Mouse (Mus musculus) mouse trophoblast stem cell (cell line): ENCODE results near the gene Synj2.

Source experiments
- in situ Hi-C, 2 experiments: fragments of 300-500 bp; cut with MseI, MboI; formaldehyde crosslinking; loops; 2 replicates in 1 of 2; 3 replicates in 1 of 2; pipeline ENCODE4 v1.15.1; 2025

The Synj2 gene

DNA sequence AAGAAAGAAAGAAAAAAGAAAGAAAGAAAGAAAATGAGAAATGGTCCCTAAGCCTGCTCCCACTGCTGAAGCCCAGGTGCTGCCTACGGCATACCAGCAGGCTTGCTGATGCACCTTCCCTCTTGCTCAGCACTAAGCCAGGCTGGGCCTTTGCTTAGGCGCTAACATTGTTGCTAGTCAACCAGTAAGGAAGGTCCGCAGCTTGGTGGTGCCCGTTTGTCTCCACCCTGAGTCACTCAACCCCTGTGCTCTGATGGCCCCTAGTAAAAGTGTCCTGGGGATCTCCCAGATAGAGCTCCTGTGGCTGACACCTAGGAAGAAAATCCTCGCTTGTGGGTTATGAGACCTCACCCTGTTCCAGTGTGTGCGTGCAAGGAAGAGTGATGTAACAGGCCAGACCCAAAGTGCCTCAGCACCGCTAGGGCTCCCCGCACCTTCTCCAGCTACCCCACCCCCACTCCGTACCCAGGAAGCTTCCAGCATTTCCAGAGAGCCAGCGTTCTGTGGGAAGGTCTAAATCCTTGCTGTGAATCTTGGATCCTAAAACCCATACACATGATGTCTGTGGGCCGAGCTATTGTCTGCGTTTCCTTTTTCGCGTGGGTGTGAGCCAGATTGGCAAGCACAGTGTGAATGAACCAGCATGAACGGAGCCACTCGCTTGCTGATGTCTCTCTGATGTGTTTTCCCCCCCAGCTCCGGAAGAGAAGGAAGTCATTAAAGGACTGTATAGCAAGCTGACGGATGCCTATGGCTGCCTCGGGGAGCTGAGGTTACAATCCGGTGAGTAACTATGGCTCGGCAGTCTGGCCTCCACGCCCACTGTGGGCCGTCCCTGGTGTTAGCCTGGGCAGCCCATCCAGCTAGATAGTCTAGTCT, 34.3 kb downstream of the Synj2 start:
- in situ Hi-C loops: no loop called here

GRCm38 (mm10) chr17:5976221-5977055, 35.4 kb downstream of the Synj2 start:
- in situ Hi-C loops: no loop called here

DNA sequence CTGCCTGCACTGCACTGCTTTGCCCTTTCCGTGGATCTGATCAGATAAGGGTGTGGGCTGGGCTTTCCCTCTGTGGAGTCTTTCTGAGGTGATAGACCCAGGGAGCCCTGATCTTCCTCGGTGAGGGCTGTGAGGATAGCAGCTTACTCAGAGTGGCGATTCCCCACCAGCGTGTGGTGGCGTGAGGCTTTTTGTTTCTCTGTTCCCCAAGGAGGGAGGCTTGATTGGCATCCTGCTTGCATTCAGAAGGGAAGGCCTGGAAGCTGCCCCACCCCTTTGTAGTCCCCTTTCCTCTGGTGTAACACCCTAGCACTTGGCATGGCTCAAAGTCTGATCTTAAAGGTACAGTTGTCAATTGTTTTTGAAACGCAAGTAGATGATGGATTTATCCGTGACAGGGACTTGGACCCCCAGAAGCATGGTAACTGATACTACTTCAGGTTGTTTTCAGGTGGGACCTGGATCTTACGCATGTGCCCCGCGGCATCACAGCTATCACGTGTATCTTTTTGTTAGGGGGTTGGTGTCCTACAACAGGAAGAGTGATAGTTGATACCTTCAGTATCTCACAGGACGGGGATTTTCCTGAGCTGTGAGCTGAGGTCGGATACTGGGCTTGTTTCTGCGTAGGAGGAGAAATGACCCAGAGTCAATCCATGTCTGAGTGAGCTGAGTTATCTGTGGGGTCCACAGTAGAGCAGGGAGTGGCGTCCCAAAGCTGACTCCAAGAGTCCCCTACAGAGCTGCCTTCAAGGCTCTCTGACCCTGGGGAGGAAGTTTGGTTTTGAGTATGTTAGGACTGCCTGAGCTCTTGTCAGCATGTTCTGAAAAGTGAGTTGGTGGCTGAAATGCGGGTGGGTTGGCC, 36.2 kb downstream of the Synj2 start:
- in situ Hi-C loops: no loop called here

GRCm38 (mm10) chr17:5977921-5978504, 36.9 kb downstream of the Synj2 start:
- in situ Hi-C loops: no loop called here

DNA sequence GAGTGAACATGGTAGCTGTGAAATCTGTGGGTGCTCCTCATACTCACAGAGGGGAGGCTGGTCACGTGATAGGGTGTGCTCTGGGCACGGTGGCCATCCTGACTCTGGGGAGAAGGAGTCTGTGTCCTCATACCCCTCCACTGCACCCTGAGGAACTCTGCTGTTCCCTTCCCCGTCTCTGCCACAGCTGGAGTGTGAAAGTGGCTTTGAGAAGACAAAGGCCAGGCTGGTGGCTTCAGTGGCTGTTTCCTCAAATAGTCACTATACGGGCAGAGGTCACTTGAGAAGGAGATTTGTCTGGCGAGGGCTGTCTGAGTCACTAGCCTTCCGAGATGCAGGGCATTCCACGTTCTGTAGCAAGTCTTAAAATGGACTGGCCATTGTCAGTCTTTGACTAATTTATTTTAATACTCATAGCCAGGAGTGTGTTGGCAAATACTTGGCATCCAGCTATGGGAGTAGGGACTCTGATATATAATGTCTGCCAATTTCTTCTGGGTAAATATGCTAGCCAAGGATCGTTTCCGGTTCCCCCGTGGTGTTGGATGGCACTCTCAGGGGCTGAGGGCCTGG, 37.5 kb downstream of the Synj2 start:
- in situ Hi-C loops: no loop called here

DNA sequence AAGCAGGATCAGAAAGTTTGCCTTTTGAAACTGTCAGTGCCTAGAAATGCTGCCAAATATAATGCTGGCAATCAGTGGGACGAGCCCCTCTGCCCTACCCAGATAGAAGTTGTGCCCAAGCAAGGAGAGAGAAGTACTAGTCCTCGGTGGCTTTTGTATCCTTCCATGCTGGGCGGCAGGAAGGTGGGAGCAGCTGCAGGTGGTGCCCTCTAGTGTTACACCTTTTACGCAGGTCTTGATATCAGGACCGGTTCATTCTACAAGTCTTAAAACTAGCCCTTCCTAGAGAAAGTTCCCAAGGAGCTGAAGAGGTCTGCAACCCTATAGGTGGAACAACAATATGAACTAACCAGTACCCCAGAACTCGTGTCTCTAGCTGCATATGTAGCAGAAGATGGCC, 39.8 kb downstream of the Synj2 start:
- in situ Hi-C loops: no loop called here

GRCm38 (mm10) chr17:5983150-5983549, 42.1 kb downstream of the Synj2 start:
- in situ Hi-C loops: no loop called here

DNA sequence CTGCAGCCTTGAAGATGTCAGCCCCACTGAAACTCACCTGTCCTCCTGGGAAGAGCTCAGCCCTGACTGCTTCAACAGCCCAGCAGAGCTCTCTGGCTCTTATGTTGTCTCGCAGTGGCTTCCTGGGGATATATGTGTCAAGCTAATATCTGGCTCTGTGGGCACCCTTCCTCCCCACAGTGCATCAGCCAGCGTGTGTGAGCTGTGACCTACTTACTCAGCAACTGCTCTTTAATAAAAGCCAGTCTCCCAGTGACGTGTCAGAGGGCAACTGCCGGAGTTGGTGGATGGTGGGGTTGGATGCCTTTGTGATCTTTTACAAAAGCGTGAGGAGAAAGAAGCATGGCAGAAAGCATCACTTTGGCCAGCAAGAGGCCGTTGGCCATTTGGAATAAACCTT, 42.8 kb downstream of the Synj2 start:
- in situ Hi-C loops: no loop called here

GRCm38 (mm10) chr17:5984700-5985231, 43.7 kb downstream of the Synj2 start:
- in situ Hi-C loops: no loop called here

- in situ Hi-C loops: no loop called here
These were observed 44.2 kb downstream of the Synj2 start for GRCm38 (mm10) chr17:5985271-5985670.

- in situ Hi-C loops: no loop called here
These were observed 46.4 kb downstream of the Synj2 start for GRCm38 (mm10) chr17:5987271-5988056.

GRCm38 (mm10) chr17:5988102-5988501, 47.0 kb downstream of the Synj2 start:
- in situ Hi-C loops: no loop called here

- in situ Hi-C loops: no loop called here
These were observed 51.9 kb downstream of the Synj2 start for GRCm38 (mm10) chr17:5992866-5993580.

GRCm38 (mm10) chr17:5993581-5994260, 52.6 kb downstream of the Synj2 start:
- in situ Hi-C loops: no loop called here

GRCm38 (mm10) chr17:5994606-5995005, 53.5 kb downstream of the Synj2 start:
- in situ Hi-C loops: no loop called here

DNA sequence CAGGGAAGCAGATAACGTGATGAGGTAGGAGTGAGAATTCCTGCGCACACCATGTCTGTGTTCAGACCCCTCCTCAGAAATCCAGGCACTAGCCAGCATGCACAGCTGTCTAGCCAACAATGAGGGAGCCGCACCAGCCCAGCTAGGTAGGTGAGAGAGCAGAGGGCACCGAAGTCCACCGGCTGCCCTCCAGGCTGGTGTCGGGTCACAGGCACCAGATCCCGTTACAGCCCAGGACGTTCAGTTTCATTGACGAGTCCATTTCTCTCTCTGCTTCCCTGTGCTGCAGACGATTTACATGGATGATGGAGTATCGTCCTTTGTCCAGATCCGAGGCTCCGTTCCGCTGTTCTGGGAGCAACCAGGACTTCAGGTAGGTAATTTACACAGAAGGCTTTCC, 55.5 kb downstream of the Synj2 start:
- in situ Hi-C loops: no loop called here

- in situ Hi-C loops: no loop called here
These were observed 56.5 kb downstream of the Synj2 start for GRCm38 (mm10) chr17:5997380-5998234.

DNA sequence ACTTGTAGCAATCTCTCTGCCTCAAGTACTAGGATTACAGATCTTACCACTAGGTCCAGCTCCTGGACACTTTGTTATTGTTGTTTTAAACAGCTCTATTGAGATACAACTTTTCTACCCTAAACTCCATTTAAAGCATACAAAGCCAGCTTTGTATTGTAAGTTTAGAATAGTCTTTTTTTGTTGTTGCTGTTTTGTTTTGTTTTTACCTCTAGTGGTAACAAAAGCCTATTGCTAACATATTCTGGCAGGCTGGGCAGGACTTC, 57.1 kb downstream of the Synj2 start:
- in situ Hi-C loops: no loop called here
